Mouse (Mus musculus) fat pad, adult 2 months (tissue): ENCODE measurements around the gene Flt4.

ENCODE experiments used
- DNase-seq: peaks from one replicate; pipeline ENCODE4 v3.0.0-alpha.2; 2011; ENCODE audit warnings: low read depth, low spot score; ENCODE audit errors: extremely low read depth

Flt4 gene

DNA sequence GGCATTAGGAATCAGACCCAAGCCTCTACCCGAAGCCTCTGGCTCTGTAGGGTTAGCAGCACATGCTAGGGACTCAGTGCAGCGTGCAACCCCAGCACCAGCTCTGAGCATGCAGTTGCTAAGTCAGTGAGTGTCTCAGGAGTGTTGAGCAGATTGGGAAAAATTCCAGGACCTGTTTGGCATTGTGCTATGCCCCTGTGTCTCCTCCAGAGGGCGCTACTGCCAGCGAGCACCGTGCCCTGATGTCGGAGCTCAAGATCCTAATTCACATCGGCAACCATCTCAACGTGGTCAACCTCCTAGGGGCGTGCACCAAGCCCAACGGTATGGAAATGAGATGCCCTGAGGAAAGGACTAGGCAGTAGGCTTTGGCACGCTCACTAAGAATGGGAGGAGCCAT lies 27.4 kb downstream of the Flt4 start:
- DNase-seq: no peak

GRCm38 (mm10) chr11:49645677-49646076 lies 36.6 kb downstream of the Flt4 start:
- DNase-seq: no peak

- no peak for DNase-seq
These were observed 41.3 kb downstream of the Flt4 start for GRCm38 (mm10) chr11:49650113-49650993.

- peak; percentile 2 for DNase-seq
These were observed 42.1 kb downstream of the Flt4 start for GRCm38 (mm10) chr11:49650994-49651761.

DNA sequence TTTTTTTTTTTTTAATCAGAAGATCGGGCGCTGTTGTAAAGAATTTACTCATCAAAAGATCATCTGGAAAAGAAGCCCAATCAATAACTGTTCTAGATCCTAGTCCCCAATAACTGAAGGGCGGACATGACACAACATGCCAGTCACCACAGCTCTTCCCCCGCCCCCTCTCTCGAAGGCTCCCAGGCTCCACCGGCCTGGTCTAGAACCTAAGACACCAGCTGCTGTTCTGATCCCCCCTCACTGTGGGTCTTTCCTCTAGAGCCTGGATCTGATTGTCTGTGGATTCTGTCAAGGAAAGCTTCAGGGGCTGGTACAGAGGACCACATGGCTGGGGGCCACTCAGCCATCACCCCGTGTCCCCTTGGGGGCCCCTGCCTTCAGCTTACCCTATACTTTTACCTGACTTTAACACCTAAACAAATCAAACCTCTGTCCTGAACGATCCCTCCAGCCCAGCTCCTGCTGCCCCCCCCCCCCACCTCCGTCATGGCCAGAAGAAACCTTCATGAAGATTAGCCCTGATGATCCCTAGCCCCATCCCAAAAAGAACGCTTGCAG lies 42.8 kb downstream of the Flt4 start:
- DNase-seq: no peak

GRCm38 (mm10) chr11:49652401-49653078 lies 43.5 kb downstream of the Flt4 start:
- DNase-seq: no peak

DNA sequence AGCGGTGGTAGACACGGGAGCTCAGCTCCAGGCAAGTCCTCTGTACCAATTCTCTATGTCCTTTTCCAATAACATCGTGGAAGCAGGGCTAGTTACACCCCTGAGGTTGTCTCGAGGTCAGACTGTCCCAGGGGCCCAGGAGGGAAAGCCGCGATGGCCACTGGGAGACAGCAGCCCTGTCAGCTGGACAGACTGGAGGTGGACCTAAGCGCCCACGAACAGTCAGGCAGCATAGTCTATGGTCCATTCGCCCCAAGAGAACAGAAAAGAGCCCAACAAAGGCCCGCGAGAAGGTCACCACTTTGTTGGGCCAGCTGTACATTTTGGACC lies 44.0 kb downstream of the Flt4 start:
- DNase-seq: no peak

GRCm38 (mm10) chr11:49654651-49655050 lies 45.6 kb downstream of the Flt4 start:
- DNase-seq: no peak

DNA sequence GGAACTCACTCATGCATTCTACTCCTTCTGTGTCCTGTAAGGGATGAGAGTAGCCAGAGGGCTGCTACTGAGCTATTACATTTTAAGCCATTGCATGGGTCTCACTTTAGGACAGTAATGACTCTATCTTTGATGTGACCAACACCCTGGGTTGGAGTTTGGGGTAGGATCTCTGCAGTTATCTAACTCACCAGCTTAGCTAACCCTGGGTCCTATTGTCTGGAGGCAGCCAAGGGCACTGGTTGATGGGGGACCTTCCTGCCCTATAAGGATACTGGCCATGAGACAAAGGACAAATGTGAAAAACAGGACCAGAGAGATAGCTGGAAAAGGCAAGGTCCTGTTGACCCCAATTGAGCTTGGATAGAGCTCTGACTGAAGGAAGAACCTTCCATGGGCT lies 46.4 kb downstream of the Flt4 start:
- DNase-seq: no peak

GRCm38 (mm10) chr11:49658065-49658464 lies 49.0 kb downstream of the Flt4 start:
- DNase-seq: no peak

DNA sequence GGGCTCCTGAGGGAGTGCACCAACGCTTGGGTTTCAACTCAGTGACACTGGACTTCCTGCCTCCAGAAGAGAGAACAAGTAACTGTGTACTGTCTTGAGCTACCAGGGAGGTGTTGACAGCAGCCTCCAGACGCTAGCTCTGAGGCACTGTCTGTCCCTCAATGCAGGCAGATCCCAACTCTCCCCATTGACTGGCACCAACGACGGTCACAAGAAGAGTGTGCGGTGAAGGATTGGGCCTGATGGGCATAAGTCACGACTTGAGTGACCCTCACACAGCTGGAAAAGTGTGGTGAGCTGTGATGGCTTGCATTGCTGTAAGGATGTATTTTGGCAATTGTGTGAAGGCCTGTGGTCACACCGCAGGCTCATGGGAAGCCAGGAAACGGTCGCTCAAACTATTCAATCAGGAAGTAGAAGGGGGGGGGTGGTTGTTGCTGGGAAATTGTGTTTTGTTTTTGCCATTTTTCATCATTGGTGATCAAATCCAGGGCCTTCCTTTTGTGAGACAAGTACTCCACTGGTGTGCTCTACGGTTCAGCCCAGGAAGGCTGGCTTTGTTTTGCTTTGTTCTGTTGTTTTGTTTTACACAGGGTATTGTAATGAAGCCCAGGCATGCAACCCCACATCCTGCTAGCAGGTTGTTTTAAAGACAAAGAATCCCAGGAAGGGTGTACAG lies 49.9 kb downstream of the Flt4 start:
- DNase-seq: no peak

DNA sequence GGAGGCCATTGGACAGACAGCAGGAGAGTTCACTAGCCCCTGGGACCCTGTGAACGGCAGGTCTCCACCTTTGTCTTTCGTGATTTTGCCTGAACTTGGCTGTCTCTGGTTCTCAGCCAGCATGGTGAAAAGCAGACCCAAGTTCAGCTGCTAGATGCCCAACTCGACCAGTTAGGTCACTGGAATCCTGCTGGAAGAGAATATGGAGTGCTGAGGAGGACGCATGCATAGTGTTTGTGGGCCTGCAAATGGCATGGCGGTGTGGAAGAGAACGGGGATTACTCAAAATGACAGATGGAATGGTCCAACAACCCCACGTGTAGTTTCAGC lies 50.4 kb downstream of the Flt4 start:
- DNase-seq: no peak

DNA sequence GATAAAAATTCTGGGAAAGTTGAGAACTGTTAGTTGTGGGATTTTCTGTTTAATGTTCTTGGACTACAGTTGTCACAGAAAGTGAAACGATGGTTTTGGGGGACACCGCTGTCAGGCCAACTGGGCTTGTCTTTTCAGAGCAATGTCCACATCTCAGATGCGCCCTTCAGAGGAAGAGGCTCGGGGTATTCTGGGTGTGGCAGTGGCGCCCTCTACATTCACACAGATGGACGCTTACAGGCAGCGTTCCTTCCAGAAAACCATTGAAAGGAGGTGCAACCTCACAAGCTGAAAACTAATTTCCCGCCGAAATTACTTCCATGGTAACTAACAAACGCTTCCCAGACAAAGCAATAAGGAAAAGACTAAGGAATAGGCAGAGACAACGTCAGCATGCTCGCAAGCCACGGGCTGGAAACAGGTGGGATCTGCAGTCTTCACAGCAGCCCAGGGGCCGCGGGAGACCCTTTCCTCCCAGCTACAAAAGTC lies 53.3 kb downstream of the Flt4 start:
- no peak for DNase-seq

- no peak for DNase-seq
These were observed 54.2 kb downstream of the Flt4 start, which contains the start of gene Scgb3a1 for GRCm38 (mm10) chr11:49663310-49663709. Gene Scgb3a1 (plus strand): TSS chr11:49663610.

GRCm38 (mm10) chr11:49664262-49665140 lies 55.4 kb downstream of the Flt4 start:
- no peak for DNase-seq

DNA sequence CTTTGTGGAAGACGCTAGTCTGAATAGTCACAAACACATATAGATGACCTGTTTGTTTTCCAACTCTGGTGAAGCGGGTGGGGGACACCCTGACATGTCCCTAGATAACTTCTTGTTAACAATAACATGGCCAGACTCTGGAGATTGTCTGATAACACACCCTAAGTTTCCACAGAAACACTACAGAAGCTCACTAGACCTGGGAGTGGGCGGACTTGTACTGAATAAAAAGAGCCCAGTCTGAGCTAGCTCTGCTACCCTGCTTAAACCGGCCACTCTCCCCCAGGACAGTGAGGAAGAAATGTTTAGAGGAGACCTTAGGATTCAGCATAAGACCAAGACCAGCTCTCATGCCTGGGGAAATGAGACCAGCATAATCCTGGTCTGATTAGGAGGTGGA lies 56.4 kb downstream of the Flt4 start:
- DNase-seq: no peak

- DNase-seq: no peak
These were observed 64.4 kb downstream of the Flt4 start for GRCm38 (mm10) chr11:49673433-49673832.

GRCm38 (mm10) chr11:49684237-49684973 lies 75.3 kb downstream of the Flt4 start:
- DNase-seq: no peak

GRCm38 (mm10) chr11:49695013-49695412 lies 86.0 kb downstream of the Flt4 start:
- no peak for DNase-seq
